Mouse (Mus musculus): ENCODE data around the gene Spns2. TPM values are rescaled to one million over a fixed set of nuclear protein-coding genes. Genes with fewer than 3 reads are reported as not detected.

Spns2 gene
- polyA plus RNA-seq (2015; fragmentation: Nextera tagmentation; extraction: Ambion mirVana) = 4.1 and 4.9 TPM in 2 replicates

DNA sequence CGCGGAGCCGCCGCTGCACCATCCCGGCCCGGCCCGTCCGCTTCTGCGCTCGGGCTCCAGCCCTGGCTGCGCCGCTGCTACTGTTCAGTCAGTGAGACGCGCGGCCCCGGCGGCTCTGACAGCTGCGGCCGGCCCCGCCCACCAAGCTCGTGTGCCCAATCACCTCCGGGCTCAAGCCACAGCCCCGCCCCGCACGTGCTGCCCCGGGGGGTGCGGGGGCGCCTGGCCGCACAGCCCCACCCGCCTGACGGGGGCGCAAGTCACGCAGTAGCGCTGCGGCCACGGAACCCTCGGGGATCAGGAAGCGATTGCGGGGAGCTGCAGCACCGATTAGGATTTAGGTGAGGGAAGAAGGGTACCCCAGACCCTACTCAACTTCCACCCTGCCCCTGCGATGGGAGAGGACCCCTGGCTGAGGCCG lies at the start of gene Spns2:
Gene Spns2, minus strand, starts transcription at position 24 of the 421 bp plus-strand sequence.
- H3K4me1 ChIP-seq (ENCODE audit: insufficient read depth) = peaks cover 25% of the 10 kb centered on the region
- DNase-seq = peak; percentile 88
- peak within 1 kb of the TSS; percentile 5; the same call in 1 of the 2 replicates for H3K27ac ChIP-seq (ENCODE audit: low read depth)

DNA sequence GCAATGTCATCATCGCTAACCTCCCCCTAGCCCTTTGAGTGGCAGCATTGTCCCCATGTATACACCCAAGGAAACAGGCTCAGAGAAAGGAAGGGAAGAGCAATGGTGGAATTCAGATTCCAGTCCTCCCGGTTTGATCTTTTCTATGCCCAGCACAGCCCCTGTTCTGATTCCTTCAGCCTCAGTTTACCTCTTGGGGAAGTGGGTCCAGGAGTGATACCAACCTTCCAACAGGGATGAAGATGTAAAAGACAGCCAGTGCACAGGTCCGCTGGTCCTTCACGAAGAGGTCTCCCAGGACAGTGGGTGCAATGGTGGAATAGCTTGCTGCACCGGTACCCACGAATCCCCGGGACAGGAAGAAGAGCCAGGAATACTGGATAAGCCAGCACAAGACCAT lies 49.1 kb upstream of the Spns2 start:
- WGBS (ENCODE audit: insufficient replicate concordance) = 88% methylated on average over 7 of the region's 7 CpGs

More for the DNA sequence above, at the start of gene Spns2:
- TF ChIP-seq EP300 (IDR thresholded peaks at IDR 0.05; ENCODE audit: low read depth) (no peak), CTCF (IDR thresholded peaks at IDR 0.05; ENCODE audit: low read depth) (peak; percentile 62)
- no peaks in the 10 kb centered on the region for H3K9me3 ChIP-seq (ENCODE audit: low read length)
- peak within 1 kb of the TSS; percentile 48 for H3K9ac ChIP-seq (replicated peaks)
- H3K36me3 ChIP-seq (replicated peaks; ENCODE audit: insufficient read depth, low read length) = no peaks in the 10 kb centered on the region
- peak; percentile 83 for ATAC-seq
- WGBS (ENCODE audit: insufficient replicate concordance) = 2% methylated on average over 22 of the region's 42 CpGs
- peak within 1 kb of the TSS; percentile 49 for H3K4me3 ChIP-seq (ENCODE audit: low read depth, low read length)
- H3K27me3 ChIP-seq (ENCODE audit: insufficient read depth, low read length) = peaks cover 23% of the 10 kb centered on the region
- peak within 1 kb of the TSS; percentile 93 for H3K4me2 ChIP-seq (ENCODE audit: low read depth, low read length)

DNA sequence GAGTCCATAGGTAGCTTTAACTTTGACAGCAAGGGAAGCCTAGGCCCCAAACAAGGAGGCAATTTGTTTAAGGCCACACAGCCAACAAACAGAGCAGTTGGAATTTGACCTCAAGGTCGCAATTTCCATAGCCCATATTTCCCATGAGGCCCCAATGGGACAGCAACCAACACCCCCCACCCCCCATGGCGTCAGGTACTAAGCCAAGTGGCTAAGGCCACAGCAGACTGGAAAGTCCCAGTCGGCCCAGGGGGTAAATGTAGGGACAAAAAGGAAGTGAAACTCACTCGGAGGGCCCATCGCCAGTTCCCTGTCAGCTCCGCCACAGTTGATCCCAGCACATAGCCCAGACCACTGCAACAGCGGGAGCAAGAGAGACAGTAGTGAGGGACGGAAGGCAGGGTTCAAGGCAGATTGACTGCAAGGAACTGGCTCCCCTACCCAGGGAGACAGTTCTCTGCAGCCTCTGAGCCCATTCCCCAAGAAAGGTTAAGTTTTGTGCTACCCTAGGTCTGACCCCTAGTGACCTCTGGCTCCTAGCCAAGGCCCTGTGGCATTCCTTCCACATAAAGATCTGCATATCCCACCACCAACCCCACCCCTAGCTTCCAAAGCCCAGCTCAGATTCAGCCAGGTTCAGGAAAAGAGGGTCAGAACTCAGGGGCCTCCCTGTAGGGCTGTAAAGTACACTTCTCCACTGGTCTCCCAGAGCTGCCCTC lies 48.5 kb upstream of the Spns2 start:
- no peaks in the 10 kb centered on the region for H3K27me3 ChIP-seq (ENCODE audit: insufficient read depth, low read length)
- 0 out of 2 replicates have a peak overlapping the region, but pooled peaks have one; percentile 19 for H3K4me2 ChIP-seq (ENCODE audit: low read depth, low read length)
- peaks cover 3% of the 10 kb centered on the region; the same call in 1 of the 2 replicates for H3K9me3 ChIP-seq (ENCODE audit: low read length)
- no peak overlapping the region for H3K9ac ChIP-seq (replicated peaks)
- H3K36me3 ChIP-seq (replicated peaks; ENCODE audit: insufficient read depth, low read length) = no peaks in the 10 kb centered on the region
- no peak overlapping the region; the same call in 1 of the 2 replicates for H3K27ac ChIP-seq (ENCODE audit: low read depth)
- DNase-seq (peak; percentile 64), ATAC-seq (peak; percentile 79)
- H3K4me3 ChIP-seq (ENCODE audit: low read depth, low read length) = no peak overlapping the region
- WGBS (ENCODE audit: insufficient replicate concordance) = 37% methylated on average over 8 of the region's 8 CpGs
- 0 out of 2 replicates have a peak, but pooled peaks have one; percentile 18 for TF ChIP-seq EP300 (IDR thresholded peaks at IDR 0.05; ENCODE audit: low read depth)
- no peak for TF ChIP-seq CTCF (IDR thresholded peaks at IDR 0.05; ENCODE audit: low read depth)
- H3K4me1 ChIP-seq (ENCODE audit: insufficient read depth) = peaks cover 13% of the 10 kb centered on the region

More for the DNA sequence above, 49.1 kb upstream of the Spns2 start:
- H3K27ac ChIP-seq (ENCODE audit: low read depth) = no peak overlapping the region
- no peak overlapping the region for H3K4me2 ChIP-seq (ENCODE audit: low read depth, low read length)
- H3K27me3 ChIP-seq (ENCODE audit: insufficient read depth, low read length) = no peaks in the 10 kb centered on the region
- TF ChIP-seq CTCF (IDR thresholded peaks at IDR 0.05; ENCODE audit: low read depth) (no peak), EP300 (IDR thresholded peaks at IDR 0.05; ENCODE audit: low read depth) (no peak)
- H3K4me1 ChIP-seq (ENCODE audit: insufficient read depth) = peaks cover 13% of the 10 kb centered on the region
- no peak overlapping the region for H3K9ac ChIP-seq (replicated peaks)
- peaks cover 3% of the 10 kb centered on the region; the same call in 1 of the 2 replicates for H3K9me3 ChIP-seq (ENCODE audit: low read length)
- DNase-seq (no peak), ATAC-seq (no peak)
- H3K4me3 ChIP-seq (ENCODE audit: low read depth, low read length) = no peak overlapping the region
- no peaks in the 10 kb centered on the region for H3K36me3 ChIP-seq (replicated peaks; ENCODE audit: insufficient read depth, low read length)

DNA sequence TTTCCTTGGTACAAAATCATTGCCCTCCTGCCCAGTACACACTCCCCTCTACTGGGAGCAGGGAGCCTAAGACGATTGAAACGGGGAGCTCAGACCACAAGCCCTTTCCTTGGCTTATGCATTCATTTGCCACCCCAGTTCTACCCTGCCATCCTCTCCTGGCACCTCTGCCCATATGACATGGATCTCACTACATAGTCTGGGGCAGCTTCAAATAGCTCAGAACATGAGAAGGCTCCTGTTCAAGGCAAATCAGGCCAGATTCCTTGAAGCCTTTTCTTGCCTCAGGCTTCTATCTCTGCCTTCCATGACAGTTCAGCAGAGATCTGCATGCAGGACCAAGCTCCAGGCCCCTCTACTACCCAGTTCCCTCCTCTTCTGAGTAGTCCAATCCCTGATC lies 47.8 kb upstream of the Spns2 start:
- DNase-seq = no peak
- 0 out of 2 replicates have a peak, but pooled peaks have one; percentile 12 for ATAC-seq
- Histone ChIP-seq H3K4me3 (ENCODE audit: low read depth, low read length) (no peak overlapping the region), H3K4me1 (ENCODE audit: insufficient read depth) (peaks cover 13% of the 10 kb centered on the region), H3K27ac (ENCODE audit: low read depth) (no peak overlapping the region), H3K36me3 (replicated peaks; ENCODE audit: insufficient read depth, low read length) (no peaks in the 10 kb centered on the region), H3K9me3 (ENCODE audit: low read length) (peaks cover 3% of the 10 kb centered on the region; the same call in 1 of the 2 replicates), H3K27me3 (ENCODE audit: insufficient read depth, low read length) (no peaks in the 10 kb centered on the region), H3K4me2 (ENCODE audit: low read depth, low read length) (no peak overlapping the region), H3K9ac (replicated peaks) (no peak overlapping the region)
- WGBS (ENCODE audit: insufficient replicate concordance) = 82% methylated on average over 2 of the region's 2 CpGs
- no peak for TF ChIP-seq EP300 (IDR thresholded peaks at IDR 0.05; ENCODE audit: low read depth)
- TF ChIP-seq CTCF (IDR thresholded peaks at IDR 0.05; ENCODE audit: low read depth) = no peak

DNA sequence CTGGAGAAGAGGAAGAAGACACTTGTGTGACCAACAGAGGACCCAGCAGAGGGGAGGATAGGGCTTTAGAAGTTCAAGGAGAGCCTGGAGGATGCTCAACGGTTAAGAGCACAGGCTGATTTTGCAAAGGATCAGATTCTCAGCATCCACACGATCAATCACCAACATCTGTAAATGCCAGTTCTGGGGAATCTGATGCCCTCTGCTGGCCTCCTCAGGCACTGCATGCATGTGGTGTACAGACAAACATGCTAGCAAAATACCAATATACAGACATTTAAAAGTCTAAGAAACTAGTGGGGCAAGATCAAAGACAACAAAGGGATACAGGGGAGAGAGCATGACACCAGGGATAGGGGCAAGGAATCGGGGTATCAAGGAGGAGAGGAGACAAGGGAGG lies 45.8 kb upstream of the Spns2 start:
- peak; percentile 50 for DNase-seq
- WGBS (ENCODE audit: insufficient replicate concordance) = 75% methylated on average over 3 of the region's 3 CpGs
- no peak overlapping the region for H3K27ac ChIP-seq (ENCODE audit: low read depth)
- ATAC-seq = no peak
- H3K9me3 ChIP-seq (ENCODE audit: low read length) = peaks cover 3% of the 10 kb centered on the region; the same call in 1 of the 2 replicates
- TF ChIP-seq CTCF (IDR thresholded peaks at IDR 0.05; ENCODE audit: low read depth) (peak; percentile 76), EP300 (IDR thresholded peaks at IDR 0.05; ENCODE audit: low read depth) (no peak)
- H3K4me2 ChIP-seq (ENCODE audit: low read depth, low read length) = no peak overlapping the region
- H3K4me3 ChIP-seq (ENCODE audit: low read depth, low read length) = no peak overlapping the region
- peaks cover 13% of the 10 kb centered on the region for H3K4me1 ChIP-seq (ENCODE audit: insufficient read depth)
- no peaks in the 10 kb centered on the region for H3K36me3 ChIP-seq (replicated peaks; ENCODE audit: insufficient read depth, low read length)
- H3K9ac ChIP-seq (replicated peaks) = no peak overlapping the region
- no peaks in the 10 kb centered on the region for H3K27me3 ChIP-seq (ENCODE audit: insufficient read depth, low read length)

DNA sequence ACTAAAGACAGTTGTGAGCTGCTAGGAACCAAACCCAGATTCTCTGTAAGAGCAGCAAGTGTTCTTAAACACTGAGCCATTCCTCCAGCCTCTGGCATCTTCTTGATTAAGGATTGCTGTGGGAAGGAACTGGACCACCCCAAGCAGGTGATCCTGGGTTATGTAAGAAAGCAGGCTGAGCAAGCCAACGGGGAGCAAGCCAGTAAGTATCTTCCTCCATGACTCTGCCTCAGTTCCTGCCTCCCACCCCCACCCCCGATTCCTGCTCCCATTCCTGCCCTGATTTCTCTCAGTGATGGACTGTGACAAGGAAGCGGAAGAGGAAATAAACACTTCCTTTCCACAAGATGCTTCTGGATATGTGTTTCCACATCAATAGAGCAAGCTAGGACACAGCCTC lies 43.2 kb upstream of the Spns2 start:
- H3K4me1 ChIP-seq (ENCODE audit: insufficient read depth) = peaks cover 7% of the 10 kb centered on the region
- H3K9me3 ChIP-seq (ENCODE audit: low read length) = peaks cover 3% of the 10 kb centered on the region; the same call in 1 of the 2 replicates
- no peaks in the 10 kb centered on the region for H3K27me3 ChIP-seq (ENCODE audit: insufficient read depth, low read length)
- ATAC-seq (no peak), DNase-seq (no peak)
- H3K4me2 ChIP-seq (ENCODE audit: low read depth, low read length) = no peak overlapping the region
- no peak overlapping the region for H3K27ac ChIP-seq (ENCODE audit: low read depth)
- no peak overlapping the region for H3K9ac ChIP-seq (replicated peaks)
- no peak overlapping the region for H3K4me3 ChIP-seq (ENCODE audit: low read depth, low read length)
- TF ChIP-seq EP300 (IDR thresholded peaks at IDR 0.05; ENCODE audit: low read depth) = no peak
- no peak for TF ChIP-seq CTCF (IDR thresholded peaks at IDR 0.05; ENCODE audit: low read depth)
- no peaks in the 10 kb centered on the region for H3K36me3 ChIP-seq (replicated peaks; ENCODE audit: insufficient read depth, low read length)
- WGBS (ENCODE audit: insufficient replicate concordance) = 74% methylated on average over 3 of the region's 3 CpGs

Measured in liver, postnatal 0 days (tissue).